Mouse (Mus musculus) hindbrain, postnatal 0 days (tissue): ENCODE results near the gene Ggt1. TPM values are rescaled to one million over a fixed set of nuclear protein-coding genes. Genes with fewer than 3 reads are reported as not detected.

Experiments used
- ATAC-seq: fragments of 200-750 bp; cut with Nextera tagmentation; 2 replicates; pipeline ENCODE4 v1.8.0; 2017; ENCODE audit warnings: mild to moderate bottlenecking, moderate TSS enrichment, moderate library complexity
- DNase-seq: peaks from one replicate; pipeline ENCODE4 v3.0.0-alpha.2; 2015; ENCODE audit warnings: low spot score
- H3K27ac ChIP-seq: fragments of 300-500 bp; sonication (generic); 2 replicates; pipeline ENCODE4 v1.5.1; 2014; ENCODE audit warnings: mild to moderate bottlenecking
- H3K27me3 ChIP-seq: fragments of 300-500 bp; sonication (generic); 2 replicates; pipeline ENCODE4 v1.6.1; 2014; ENCODE audit warnings: low read length, mixed read lengths; ENCODE audit not compliant: insufficient read depth
- H3K36me3 ChIP-seq: fragments of 300-500 bp; sonication (generic); 2 replicates; pipeline ENCODE4 v1.6.1; 2014; ENCODE audit warnings: low read length, mixed read lengths; ENCODE audit not compliant: insufficient read depth
- H3K4me1 ChIP-seq: fragments of 300-500 bp; sonication (generic); 2 replicates; pipeline ENCODE4 v1.6.1; 2014; ENCODE audit warnings: antibody characterized with exemption, low read length, mixed read lengths; ENCODE audit not compliant: insufficient read depth
- H3K4me2 ChIP-seq: fragments of 300-500 bp; sonication (generic); 2 replicates; pipeline ENCODE4 v1.6.1; 2014; ENCODE audit warnings: low read depth, mild to moderate bottlenecking, low read length, moderate library complexity, mixed read lengths
- H3K4me3 ChIP-seq: fragments of 300-500 bp; sonication (generic); 2 replicates; pipeline ENCODE4 v1.5.1; 2014; ENCODE audit warnings: low read length
- H3K9ac ChIP-seq: fragments of 300-500 bp; sonication (generic); replicated peaks from 2 replicates; pipeline ENCODE4 v1.6.1; 2014; ENCODE audit warnings: mild to moderate bottlenecking, low read length, moderate library complexity, mixed read lengths
- H3K9me3 ChIP-seq: fragments of 300-500 bp; sonication (generic); 2 replicates; pipeline ENCODE4 v1.6.1; 2016; ENCODE audit warnings: low read length, mixed read lengths
- CTCF ChIP-seq: IDR thresholded peaks from 2 replicates; pipeline ENCODE4 v1.5.1; 2016; ENCODE audit warnings: antibody characterized with exemption, control low read depth, low read depth
- WGBS: fragments of 180-500 bp; shearing (Covaris S2); extraction: QIAGEN DNeasy Blood & Tissue Kit; methylation state at CpG from one replicate; pipeline ENCODE4 v1.1.7; 2014; 5-methylcytosine and 5-hydroxymethylcytosine counted together
- polyA plus RNA-seq: library from polyadenylated mRNA; unstranded; fragments of >200 nt; fragmentation: Nextera tagmentation; extraction: Ambion mirVana; gene quantifications from 2 replicates; pipeline ENCODE4 v1.2.1, GENCODE M21; 2015
- total RNA-seq: library from RNA; depleted of rRNA; stranded (reverse); fragments of >200 nt; gene quantifications from 2 replicates; pipeline ENCODE4 v1.2.3, GENCODE M21; 2014

Ggt1 gene
- total and polyA plus RNA-seq, 2 experiments from 2014 or later, result 1.0 to 7.6 TPM

GRCm38 (mm10) chr10:75548486-75548885 lies 12.9 kb upstream of the Ggt1 start:
- peak; percentile 13; the same call in 1 of the 2 replicates for TF ChIP-seq CTCF
- Histone ChIP-seq H3K36me3 (no peaks in the 10 kb centered on the region), H3K4me1 (0 out of 2 replicates have a peak, but pooled peaks cover 5% of the 10 kb centered on the region), H3K27ac (no peak overlapping the region), H3K4me3 (no peak overlapping the region), H3K4me2 (no peak overlapping the region), H3K9me3 (0 out of 2 replicates have a peak, but pooled peaks cover 3% of the 10 kb centered on the region), H3K27me3 (no peaks in the 10 kb centered on the region), H3K9ac (no peak overlapping the region)
- ATAC-seq, result peak; percentile 50; the same call in 1 of the 2 replicates
- 31% methylated on average over 14 of the region's 14 CpGs for WGBS
- peak; percentile 28 for DNase-seq

GRCm38 (mm10) chr10:75549886-75550285 lies 11.5 kb upstream of the Ggt1 start:
- Histone ChIP-seq H3K27ac (no peak overlapping the region), H3K4me2 (no peak overlapping the region), H3K4me1 (0 out of 2 replicates have a peak, but pooled peaks cover 5% of the 10 kb centered on the region), H3K4me3 (no peak overlapping the region), H3K9me3 (0 out of 2 replicates have a peak, but pooled peaks cover 3% of the 10 kb centered on the region), H3K9ac (no peak overlapping the region), H3K27me3 (no peaks in the 10 kb centered on the region), H3K36me3 (peaks cover 5% of the 10 kb centered on the region; the same call in 1 of the 2 replicates)
- TF ChIP-seq CTCF, result no peak
- no peak for ATAC-seq
- no peak for DNase-seq
- 59% methylated on average over 7 of the region's 7 CpGs for WGBS

GRCm38 (mm10) chr10:75551175-75551574 lies 10.2 kb upstream of the Ggt1 start:
- Histone ChIP-seq H3K9ac (no peak overlapping the region), H3K4me2 (no peak overlapping the region), H3K27me3 (no peaks in the 10 kb centered on the region), H3K4me3 (no peak overlapping the region), H3K27ac (no peak overlapping the region), H3K36me3 (peaks cover 5% of the 10 kb centered on the region; the same call in 1 of the 2 replicates), H3K9me3 (no peaks in the 10 kb centered on the region), H3K4me1 (peaks cover 11% of the 10 kb centered on the region)
- 43% methylated on average over 12 of the region's 12 CpGs for WGBS
- no peak; the same call in 1 of the 2 replicates for TF ChIP-seq CTCF
- ATAC-seq (no peak), DNase-seq (no peak)

GRCm38 (mm10) chr10:75552106-75552505 lies 9.3 kb upstream of the Ggt1 start:
- Histone ChIP-seq H3K27me3 (no peaks in the 10 kb centered on the region), H3K9me3 (no peaks in the 10 kb centered on the region), H3K4me2 (no peak overlapping the region), H3K4me1 (peaks cover 20% of the 10 kb centered on the region), H3K4me3 (no peak overlapping the region), H3K27ac (no peak overlapping the region), H3K9ac (no peak overlapping the region), H3K36me3 (peaks cover 5% of the 10 kb centered on the region; the same call in 1 of the 2 replicates)
- no peak for ATAC-seq
- no peak for DNase-seq
- WGBS, result 83% methylated on average over 2 of the region's 2 CpGs
- TF ChIP-seq CTCF, result no peak

GRCm38 (mm10) chr10:75552701-75553450 lies 8.5 kb upstream of the Ggt1 start:
- ATAC-seq, result no peak
- H3K4me3 ChIP-seq, result no peak overlapping the region
- TF ChIP-seq CTCF, result no peak

DNA sequence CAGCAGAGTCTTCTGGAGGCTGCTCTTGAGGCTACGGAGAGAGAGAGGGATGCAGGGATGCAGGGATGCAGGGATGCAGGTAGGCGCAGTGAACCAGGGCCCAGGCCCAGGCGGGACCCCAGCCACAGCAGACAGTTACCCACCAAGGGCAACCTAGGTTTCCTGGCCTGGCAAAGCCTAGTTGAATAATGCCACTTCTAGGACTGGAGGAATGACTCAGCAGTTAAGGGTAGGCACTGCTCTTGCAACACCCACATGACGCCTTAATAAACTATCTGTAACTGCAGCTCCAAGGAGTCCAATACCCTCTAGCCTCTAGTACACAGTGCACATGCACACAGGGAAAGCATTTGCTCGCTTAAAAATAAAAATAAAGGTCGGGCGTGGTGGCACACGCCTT lies 7.3 kb upstream of the Ggt1 start:
- ATAC-seq, result no peak
- no peak overlapping the region for H3K27ac ChIP-seq
- no peak overlapping the region for H3K4me3 ChIP-seq
- no peaks in the 10 kb centered on the region for H3K27me3 ChIP-seq
- no peak for TF ChIP-seq CTCF
- peaks cover 5% of the 10 kb centered on the region; the same call in 1 of the 2 replicates for H3K36me3 ChIP-seq
- H3K9me3 ChIP-seq, result no peaks in the 10 kb centered on the region
- H3K4me2 ChIP-seq, result no peak overlapping the region
- DNase-seq, result no peak
- H3K4me1 ChIP-seq, result peaks cover 31% of the 10 kb centered on the region
- WGBS, result 94% methylated on average over 8 of the region's 8 CpGs
- no peak overlapping the region for H3K9ac ChIP-seq

More at GRCm38 (mm10) chr10:75552701-75553450, 8.5 kb upstream of the Ggt1 start:
- 75% methylated on average over 13 of the region's 13 CpGs for WGBS
- Histone ChIP-seq H3K4me2 (no peak overlapping the region), H3K36me3 (peaks cover 5% of the 10 kb centered on the region; the same call in 1 of the 2 replicates), H3K9me3 (no peaks in the 10 kb centered on the region), H3K27me3 (no peaks in the 10 kb centered on the region), H3K9ac (no peak overlapping the region), H3K27ac (no peak overlapping the region), H3K4me1 (peaks cover 28% of the 10 kb centered on the region)
- DNase-seq, result no peak

- ATAC-seq (no peak), DNase-seq (no peak)
- H3K27ac ChIP-seq, result peak overlapping the region; percentile 62; the same call in 1 of the 2 replicates
- H3K36me3 ChIP-seq, result peaks cover 5% of the 10 kb centered on the region; the same call in 1 of the 2 replicates
- 51% methylated on average over 6 of the region's 6 CpGs for WGBS
- no peaks in the 10 kb centered on the region for H3K27me3 ChIP-seq
- H3K9me3 ChIP-seq, result no peaks in the 10 kb centered on the region
- TF ChIP-seq CTCF, result no peak
- H3K4me3 ChIP-seq, result no peak overlapping the region
- H3K4me1 ChIP-seq, result peaks cover 33% of the 10 kb centered on the region
- no peak overlapping the region for H3K4me2 ChIP-seq
- H3K9ac ChIP-seq, result no peak overlapping the region
These were observed 5.8 kb upstream of the Ggt1 start for GRCm38 (mm10) chr10:75555557-75555956.
